Mouse (Mus musculus): ENCODE measurements around the gene Flnb.
A peak's percentile ranks its signal among the peaks of the same experiment; 100 is the strongest.

The Flnb gene

GRCm38 (mm10) chr14:7862226-7862625, 44.5 kb downstream of the Flnb start:
- DNase-seq (ENCODE audit: low spot score in 2 of 2): no peak

GRCm38 (mm10) chr14:7863199-7863598, 45.4 kb downstream of the Flnb start:
- no peak for DNase-seq (ENCODE audit: low spot score in 2 of 2)

DNA sequence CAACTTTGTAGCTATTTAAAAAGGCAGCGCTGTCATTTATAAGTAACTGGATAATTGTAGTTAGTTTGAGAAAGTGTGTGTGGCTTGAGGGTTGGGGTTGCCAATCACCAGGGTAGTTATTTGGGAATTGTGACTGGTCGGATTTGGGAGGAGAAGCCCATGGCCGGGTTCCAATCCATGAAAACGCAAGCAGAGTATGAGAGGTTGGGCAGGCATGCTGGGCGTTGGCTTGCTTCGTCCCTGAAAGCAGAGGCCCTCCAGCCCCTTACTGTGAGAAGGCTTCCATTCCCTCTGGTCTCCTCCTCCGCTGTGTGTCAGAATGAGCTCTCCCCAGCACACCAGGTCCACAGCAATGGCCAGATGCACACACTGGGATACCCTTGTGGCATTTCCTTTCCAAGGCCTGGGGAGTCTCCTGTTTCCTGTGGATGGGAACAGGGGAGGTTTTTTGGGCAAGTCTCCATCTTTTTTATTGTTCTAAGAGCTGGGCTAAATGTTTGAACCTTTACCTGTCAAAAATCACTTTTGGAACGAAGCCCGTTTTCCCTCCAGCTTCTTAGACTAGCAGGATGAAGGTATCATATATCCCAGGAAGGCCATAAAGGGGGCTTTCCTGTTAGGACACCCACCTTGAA, 46.2 kb downstream of the Flnb start:
- no peak for DNase-seq (ENCODE audit: low spot score in 2 of 2)

- no peak for DNase-seq (ENCODE audit: low spot score in 2 of 2)
Observed at GRCm38 (mm10) chr14:7864506-7864899, 46.7 kb downstream of the Flnb start.

DNA sequence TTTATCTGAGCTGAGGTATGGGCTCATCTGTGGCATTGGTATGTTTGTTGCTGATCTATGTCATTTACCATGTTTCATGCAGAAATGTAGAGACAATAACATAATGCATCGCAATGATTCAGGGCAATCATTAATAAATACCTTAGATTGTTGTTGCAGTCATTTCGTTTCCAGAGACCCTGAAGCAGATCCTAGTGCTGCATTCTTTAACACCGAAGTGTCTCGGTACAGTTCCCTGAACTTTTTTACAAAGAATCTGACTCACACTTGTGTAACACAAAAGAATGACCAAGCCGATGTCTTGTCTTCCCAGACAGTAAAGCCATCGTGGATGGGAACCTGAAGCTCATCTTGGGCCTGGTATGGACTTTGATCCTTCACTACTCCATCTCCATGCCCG, 49.5 kb downstream of the Flnb start:
- DNase-seq (ENCODE audit: low spot score in 2 of 2): no peak

DNA sequence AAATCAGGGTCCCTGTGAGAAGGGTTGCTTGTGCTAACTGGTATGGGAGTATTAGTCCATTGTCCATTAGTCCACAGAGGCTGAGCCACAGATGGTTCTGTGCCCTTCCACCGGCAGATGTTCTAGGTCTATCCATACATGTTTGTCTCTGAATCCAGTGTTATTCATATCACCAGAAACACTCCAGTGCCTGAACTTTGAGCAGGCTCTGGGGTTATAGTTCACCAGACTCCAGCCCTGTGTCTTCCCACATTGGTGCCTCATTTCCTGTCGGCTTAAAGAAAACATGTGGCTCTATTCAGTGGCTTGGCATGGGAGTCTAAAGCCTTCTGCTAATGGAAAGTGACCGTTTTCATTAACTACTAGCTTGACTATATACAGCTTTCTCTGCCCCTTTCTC, 50.1 kb downstream of the Flnb start:
- no peak for DNase-seq (ENCODE audit: low spot score in 2 of 2)

GRCm38 (mm10) chr14:7869796-7870195, 52.0 kb downstream of the Flnb start:
- DNase-seq (ENCODE audit: low spot score in 2 of 2): no peak

DNA sequence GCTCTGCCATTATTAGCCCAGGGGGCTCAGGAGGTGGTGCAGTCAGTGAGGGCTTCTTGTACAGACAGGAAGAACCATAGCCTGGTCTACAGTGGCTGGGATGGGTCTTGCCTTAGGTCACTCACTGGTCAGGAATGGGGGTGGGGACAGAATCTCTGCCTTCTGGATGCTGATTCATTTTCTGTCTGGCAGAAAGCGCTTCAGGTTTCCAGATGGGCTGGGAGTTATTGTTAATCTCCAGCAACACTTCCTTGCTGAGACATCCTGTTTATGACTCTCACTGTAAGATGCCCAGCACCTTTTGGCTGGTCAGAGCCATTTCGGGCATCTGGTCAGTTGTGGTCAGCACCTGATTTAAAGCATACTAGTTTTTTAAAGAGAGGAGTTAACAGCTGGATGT, 55.8 kb downstream of the Flnb start:
- no peak for DNase-seq (ENCODE audit: low spot score in 2 of 2)

GRCm38 (mm10) chr14:7874495-7874894, 56.7 kb downstream of the Flnb start:
- DNase-seq (ENCODE audit: low spot score in 2 of 2): no peak

DNA sequence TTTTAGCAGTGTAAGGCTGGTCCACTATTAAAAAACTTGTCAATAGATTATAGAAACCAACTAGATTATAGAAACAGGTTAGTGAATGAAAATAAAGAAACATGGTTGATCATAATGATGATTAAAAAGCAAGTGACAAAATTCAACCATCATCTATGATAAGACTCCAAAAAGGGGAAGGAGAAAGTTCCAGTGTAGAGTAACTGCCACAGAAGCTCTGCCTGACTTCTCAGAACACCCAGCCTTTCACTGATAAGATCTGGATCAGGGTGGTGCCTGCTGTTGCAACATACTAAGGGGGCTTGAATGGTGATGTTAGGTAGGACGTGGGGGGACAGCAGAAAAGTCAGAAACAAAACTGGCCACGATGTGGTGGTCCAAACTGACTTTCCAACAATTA, 60.2 kb downstream of the Flnb start:
- no peak for DNase-seq (ENCODE audit: low spot score in 2 of 2)

- DNase-seq (ENCODE audit: low spot score in 2 of 2): no peak
Observed at GRCm38 (mm10) chr14:7880389-7880788, 62.6 kb downstream of the Flnb start.

GRCm38 (mm10) chr14:7881533-7881932, 63.8 kb downstream of the Flnb start:
- no peak for DNase-seq (ENCODE audit: low spot score in 2 of 2)

DNA sequence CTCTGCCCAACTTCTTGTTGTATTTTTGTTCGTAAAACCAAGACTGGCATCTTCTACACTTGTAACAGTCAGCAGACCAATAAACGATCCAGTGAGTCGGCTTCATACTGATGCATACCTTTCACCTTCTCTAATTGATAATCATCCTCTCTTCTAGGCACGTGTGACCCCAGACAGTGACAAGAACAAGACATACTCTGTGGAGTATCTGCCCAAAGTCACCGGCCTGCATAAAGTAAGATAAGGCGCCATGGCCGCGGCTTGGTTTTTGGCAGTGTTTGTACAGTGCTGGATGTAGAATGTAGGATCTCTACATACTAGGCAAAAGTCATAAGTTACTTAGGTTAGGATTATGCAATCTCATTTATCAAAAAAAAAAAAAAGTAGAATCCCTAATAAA, 64.3 kb downstream of the Flnb start:
- no peak for DNase-seq (ENCODE audit: low spot score in 2 of 2)

- no peak for DNase-seq (ENCODE audit: low spot score in 2 of 2)
Observed at GRCm38 (mm10) chr14:7884158-7884557, 66.4 kb downstream of the Flnb start.

- DNase-seq (ENCODE audit: low spot score in 2 of 2): no peak
Observed at GRCm38 (mm10) chr14:7884841-7885240, 67.1 kb downstream of the Flnb start.

DNA sequence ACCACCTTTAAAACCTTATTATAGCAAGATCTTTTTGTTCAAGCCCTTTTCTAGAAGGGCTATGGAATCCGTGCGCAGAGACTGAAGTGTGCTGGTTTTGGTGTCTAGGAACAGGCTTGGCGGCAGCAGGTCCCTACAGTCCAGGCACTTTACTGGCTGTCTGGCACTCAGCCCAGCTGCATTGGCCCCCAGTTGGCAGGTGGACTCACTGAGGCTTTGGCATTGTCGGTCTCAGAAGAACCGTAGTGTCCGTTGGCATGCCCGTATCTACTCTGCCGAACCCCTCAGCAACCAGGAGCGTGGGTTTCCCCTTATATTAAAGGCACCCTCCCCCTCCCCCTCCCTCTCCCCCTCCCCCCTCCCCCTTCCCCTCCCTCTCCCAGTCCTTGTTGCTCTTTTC, 67.8 kb downstream of the Flnb start:
- no peak for DNase-seq (ENCODE audit: low spot score in 2 of 2)

DNA sequence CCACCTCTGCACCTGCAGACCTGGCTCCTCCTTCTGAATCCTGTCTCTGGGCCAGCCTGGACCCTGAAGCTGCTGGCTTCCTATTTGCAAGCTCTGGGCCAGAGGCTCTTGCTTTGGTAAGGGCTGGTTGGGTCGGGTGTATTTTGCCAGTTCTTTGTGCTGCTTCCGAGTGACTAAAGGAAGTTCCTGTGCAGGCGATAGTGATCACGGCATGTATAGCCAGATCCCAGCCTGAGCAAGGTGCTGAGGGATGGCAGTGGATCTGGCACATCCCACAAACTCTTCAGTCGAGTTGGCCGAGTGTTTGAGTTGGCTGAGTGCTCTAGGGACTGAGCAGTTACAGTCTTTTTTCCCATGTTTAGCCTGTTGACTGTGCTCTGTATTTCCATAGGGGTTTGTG, 68.3 kb downstream of the Flnb start:
- no peak for DNase-seq (ENCODE audit: low spot score in 2 of 2)

DNA sequence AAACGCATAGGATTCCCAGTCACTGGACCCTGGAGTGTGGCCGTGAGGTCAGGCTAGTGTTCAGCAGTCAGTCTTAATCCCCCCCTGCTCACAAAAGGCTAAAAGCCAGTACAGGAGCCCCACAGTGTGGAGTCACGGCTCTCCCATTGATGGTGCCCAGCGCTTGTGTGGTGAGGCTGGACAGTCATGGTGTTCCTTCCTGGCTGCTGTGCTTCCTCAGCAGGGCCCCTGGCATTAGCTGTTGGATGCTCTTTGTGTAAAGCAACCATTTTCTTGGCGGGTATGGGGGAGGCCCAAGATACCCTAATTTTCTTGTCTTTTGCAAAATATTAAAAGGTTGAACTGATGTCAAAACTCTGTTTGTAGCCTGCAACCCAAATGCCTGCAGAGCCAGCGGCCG, 69.4 kb downstream of the Flnb start:
- no peak for DNase-seq (ENCODE audit: low spot score in 2 of 2)

GRCm38 (mm10) chr14:7888294-7888693, 70.5 kb downstream of the Flnb start:
- no peak for DNase-seq (ENCODE audit: low spot score in 2 of 2)

DNA sequence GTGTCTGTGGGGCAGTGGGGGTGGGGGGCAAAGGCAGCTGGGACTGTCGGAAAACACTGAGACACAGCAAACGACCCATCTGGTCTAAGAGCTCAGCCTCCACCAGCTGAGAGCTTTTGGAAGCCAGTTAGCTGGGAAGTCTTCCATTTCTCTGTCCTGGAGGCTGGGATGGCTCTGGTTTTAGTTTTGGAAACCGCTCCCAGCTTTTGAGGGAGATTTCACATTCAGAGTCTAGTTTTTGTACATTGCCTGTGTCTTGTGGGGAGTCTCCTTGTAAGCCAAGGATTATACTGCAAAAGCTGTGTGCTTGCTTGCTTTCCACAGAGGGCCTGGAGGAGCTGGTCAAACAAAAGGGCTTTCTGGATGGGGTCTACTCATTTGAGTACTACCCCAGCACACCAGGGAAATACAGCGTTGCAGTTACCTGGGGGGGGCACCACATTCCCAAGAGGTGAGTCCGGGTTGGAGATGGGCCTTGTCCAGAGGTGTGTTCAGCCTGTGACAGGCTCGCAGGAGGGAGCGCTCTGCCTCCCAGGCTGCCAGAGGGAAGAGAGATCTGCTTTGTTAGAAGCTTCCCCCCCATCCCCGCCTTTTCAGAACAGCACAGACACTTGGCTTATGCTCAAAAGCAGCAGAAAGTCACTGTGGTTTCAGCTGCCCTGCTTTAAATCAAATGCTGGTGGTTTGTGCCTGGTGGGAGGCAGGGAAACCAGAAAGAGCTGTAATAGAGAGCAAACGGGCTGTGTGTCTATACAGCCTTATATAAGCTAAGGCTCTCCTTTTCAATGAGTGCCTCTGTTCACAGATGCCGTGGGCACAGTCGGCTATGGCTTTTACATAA, 71.3 kb downstream of the Flnb start:
- peak; percentile 58 to 75 for DNase-seq (ENCODE audit: low spot score in 2 of 2)

DNA sequence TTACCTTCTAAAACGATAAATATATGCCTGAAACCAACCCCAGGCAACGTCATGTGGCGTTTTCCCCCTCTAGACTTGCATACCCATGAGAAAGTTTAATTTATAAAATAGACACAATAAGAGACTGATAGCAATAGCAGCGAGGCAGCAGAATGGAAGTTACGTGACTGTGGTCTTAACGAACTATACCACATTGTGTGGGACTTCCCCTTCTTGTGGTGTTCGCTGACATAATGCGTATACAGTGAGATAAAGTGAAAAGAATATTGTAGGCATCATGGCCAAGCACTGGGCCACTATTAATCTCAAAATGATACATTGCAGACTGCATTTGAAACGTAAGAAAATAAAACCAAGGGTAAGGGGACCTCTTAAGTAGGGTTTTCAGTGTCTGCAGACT, 72.1 kb downstream of the Flnb start:
- DNase-seq (ENCODE audit: low spot score in 2 of 2): no peak

GRCm38 (mm10) chr14:7891401-7891800, 73.6 kb downstream of the Flnb start:
- DNase-seq (ENCODE audit: low spot score in 2 of 2): no peak

GRCm38 (mm10) chr14:7896126-7896525, 78.4 kb downstream of the Flnb start:
- DNase-seq (ENCODE audit: low spot score in 2 of 2): no peak

- no peak for DNase-seq (ENCODE audit: low spot score in 2 of 2)
Observed at GRCm38 (mm10) chr14:7896699-7897098, 78.9 kb downstream of the Flnb start.
